Mouse (Mus musculus): ENCODE measurements at regions not wholly inside any gene's neighbourhood (a gene's known extent, or its start where the extent isn't known, plus 50 kb on each side); places are given as distances from the start of the nearest gene placed in this dataset.

GRCm38 (mm10) chr13:101824962-101825361, 56.9 kb upstream of the Pik3r1 start:
- 91% methylated on average over 2 of the region's 2 CpGs for WGBS
- DNase-seq (ENCODE audit: low read depth, low spot score), result no peak

- 62% methylated on average over 7 of the region's 7 CpGs for WGBS
- DNase-seq (ENCODE audit: low read depth, low spot score), result no peak
Measured at GRCm38 (mm10) chr13:101831872-101832629, 64.0 kb upstream of the Pik3r1 start.

GRCm38 (mm10) chr13:101834546-101834945, 66.5 kb upstream of the Pik3r1 start:
- DNase-seq (ENCODE audit: low read depth, low spot score), result no peak
- 71% methylated on average over 4 of the region's 4 CpGs for WGBS

GRCm38 (mm10) chr13:101836992-101837391, 69.0 kb upstream of the Pik3r1 start:
- 92% methylated on average over 1 of the region's 1 CpGs for WGBS
- no peak for DNase-seq (ENCODE audit: low read depth, low spot score)

GRCm38 (mm10) chr13:101844461-101845440, 76.7 kb upstream of the Pik3r1 start:
- DNase-seq (ENCODE audit: low read depth, low spot score), result no peak

GRCm38 (mm10) chr13:101846016-101846415, 78.0 kb upstream of the Pik3r1 start:
- DNase-seq (ENCODE audit: low read depth, low spot score), result no peak
- WGBS, result 86% methylated on average over 3 of the region's 3 CpGs

More at GRCm38 (mm10) chr13:101844461-101845440, 76.7 kb upstream of the Pik3r1 start:
- WGBS, result 58% methylated on average over 7 of the region's 7 CpGs

GRCm38 (mm10) chr13:101847879-101848600, 80.0 kb upstream of the Pik3r1 start:
- 75% methylated on average over 12 of the region's 12 CpGs for WGBS
- no peak for DNase-seq (ENCODE audit: low read depth, low spot score)

- WGBS, result 91% methylated on average over 2 of the region's 2 CpGs
- DNase-seq (ENCODE audit: low read depth, low spot score), result no peak
Measured at GRCm38 (mm10) chr13:101848601-101849147, 80.7 kb upstream of the Pik3r1 start.

GRCm38 (mm10) chr13:101849416-101849815, 81.4 kb upstream of the Pik3r1 start:
- no peak for DNase-seq (ENCODE audit: low read depth, low spot score)
- whole genome bisulfite sequencing, result 86% methylated on average over 6 of the region's 6 CpGs

- no peak for DNase-seq (ENCODE audit: low read depth, low spot score)
- 80% methylated on average over 6 of the region's 6 CpGs for WGBS
Measured at GRCm38 (mm10) chr13:101851329-101851728, 83.3 kb upstream of the Pik3r1 start.

- DNase-seq (ENCODE audit: low read depth, low spot score), result no peak
- WGBS, result 95% methylated on average over 5 of the region's 5 CpGs
Measured at GRCm38 (mm10) chr13:101852960-101853359, 84.9 kb upstream of the Pik3r1 start.

- WGBS, result 73% methylated on average over 9 of the region's 9 CpGs
- no peak for DNase-seq (ENCODE audit: low read depth, low spot score)
Measured at GRCm38 (mm10) chr13:101855141-101855540, 87.1 kb upstream of the Pik3r1 start.

GRCm38 (mm10) chr13:101860704-101861103, 92.7 kb upstream of the Pik3r1 start:
- no peak for DNase-seq (ENCODE audit: low read depth, low spot score)
- WGBS, result 36% methylated on average over 4 of the region's 4 CpGs

GRCm38 (mm10) chr13:101862011-101862410, 94.0 kb upstream of the Pik3r1 start:
- no peak for DNase-seq (ENCODE audit: low read depth, low spot score)
- 38% methylated on average over 13 of the region's 13 CpGs for WGBS

- no peak for DNase-seq (ENCODE audit: low read depth, low spot score)
- 62% methylated on average over 7 of the region's 7 CpGs for whole genome bisulfite sequencing
Measured at GRCm38 (mm10) chr13:101863015-101863414, 95.0 kb upstream of the Pik3r1 start.

GRCm38 (mm10) chr13:101863602-101864001, 95.6 kb upstream of the Pik3r1 start:
- 89% methylated on average over 2 of the region's 2 CpGs for WGBS
- no peak for DNase-seq (ENCODE audit: low read depth, low spot score)

- WGBS, result 68% methylated on average over 4 of the region's 4 CpGs
- no peak for DNase-seq (ENCODE audit: low read depth, low spot score)
Measured at GRCm38 (mm10) chr13:101866843-101867242, 98.8 kb upstream of the Pik3r1 start.

- DNase-seq (ENCODE audit: low read depth, low spot score), result no peak
- 84% methylated on average over 4 of the region's 4 CpGs for WGBS
Measured at GRCm38 (mm10) chr13:101874761-101875160, 106.7 kb upstream of the Pik3r1 start.

GRCm38 (mm10) chr13:101876069-101876468, 108.1 kb upstream of the Pik3r1 start:
- WGBS, result 95% methylated on average over 2 of the region's 2 CpGs
- no peak for DNase-seq (ENCODE audit: low read depth, low spot score)

GRCm38 (mm10) chr13:101876601-101877000, 108.6 kb upstream of the Pik3r1 start:
- 80% methylated on average over 3 of the region's 3 CpGs for WGBS
- DNase-seq (ENCODE audit: low read depth, low spot score), result no peak

Data from large intestine, adult 2 months (tissue).